Mouse (Mus musculus): ENCODE measurements around the gene Iqschfp.

DNA sequence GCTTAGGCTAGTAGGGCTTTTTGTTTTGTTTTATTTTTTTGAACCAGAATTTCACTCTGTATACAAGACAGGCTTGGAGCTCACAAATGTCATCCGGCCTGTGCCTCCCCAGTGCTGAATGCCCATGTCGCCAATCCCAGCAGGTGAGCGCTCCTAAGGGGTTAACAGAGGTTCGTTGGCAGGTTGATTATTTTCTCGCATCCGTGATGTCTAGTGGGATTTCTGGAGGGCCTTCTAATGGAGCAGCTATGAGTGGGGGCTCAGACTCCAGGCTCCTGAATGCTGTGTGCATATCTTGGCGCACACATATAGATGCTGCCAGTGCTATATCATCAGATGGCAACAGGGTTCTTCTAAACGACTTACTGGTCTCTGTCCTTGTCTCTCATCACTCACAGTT lies 682.5 kb downstream of the Iqschfp start:
- no peak for TF ChIP-seq GATA1 (IDR thresholded peaks at IDR 0.05; ENCODE audit: borderline replicate concordance, low read length)
- no peak for TF ChIP-seq FLI1 (IDR thresholded peaks at IDR 0.05; ENCODE audit: low read length)

Data from megakaryocyte, embryonic 14.5 days (primary cell).